Mouse (Mus musculus) cortical plate, adult 2 months (tissue): ENCODE data around the gene Drc1.
A peak's percentile ranks its signal among the peaks of the same experiment; 100 is the strongest.

Source experiments
- CTCF ChIP-seq: fragments of 200-500 bp; IDR thresholded peaks from 2 replicates; pipeline ENCODE4 v1.5.1; 2011; ENCODE audit warnings: mild to moderate bottlenecking, control low read depth, low read length; ENCODE audit not compliant: insufficient read depth; ENCODE audit errors: extremely low read depth
- POLR2A ChIP-seq: fragments of 200-500 bp; IDR thresholded peaks from 2 replicates; pipeline ENCODE4 v1.6.1; 2011; ENCODE audit warnings: mild to moderate bottlenecking, low read length, control low read depth; ENCODE audit not compliant: insufficient read depth; ENCODE audit errors: extremely low read depth

- TF ChIP-seq POLR2A = no peak
- TF ChIP-seq CTCF = peak; percentile 24; the same call in 1 of the 2 replicates
These were observed 37.4 kb upstream of the Drc1 start for GRCm38 (mm10) chr5:30243741-30244140.
